Mouse (Mus musculus): ENCODE results near the gene Ddx3x. TPM values are rescaled to one million over a fixed set of nuclear protein-coding genes. Genes with fewer than 3 reads are reported as not detected.
A peak's percentile ranks its signal among the peaks of the same experiment; 100 is the strongest.
"Not testable (repeated sequence)": the region's sequence is repeated elsewhere in the genome, so short reads cannot be mapped to it uniquely, and the experiment has no call there.

The Ddx3x gene
- total RNA-seq, 2 experiments from 2014 or later = 362 to 459 TPM

DNA sequence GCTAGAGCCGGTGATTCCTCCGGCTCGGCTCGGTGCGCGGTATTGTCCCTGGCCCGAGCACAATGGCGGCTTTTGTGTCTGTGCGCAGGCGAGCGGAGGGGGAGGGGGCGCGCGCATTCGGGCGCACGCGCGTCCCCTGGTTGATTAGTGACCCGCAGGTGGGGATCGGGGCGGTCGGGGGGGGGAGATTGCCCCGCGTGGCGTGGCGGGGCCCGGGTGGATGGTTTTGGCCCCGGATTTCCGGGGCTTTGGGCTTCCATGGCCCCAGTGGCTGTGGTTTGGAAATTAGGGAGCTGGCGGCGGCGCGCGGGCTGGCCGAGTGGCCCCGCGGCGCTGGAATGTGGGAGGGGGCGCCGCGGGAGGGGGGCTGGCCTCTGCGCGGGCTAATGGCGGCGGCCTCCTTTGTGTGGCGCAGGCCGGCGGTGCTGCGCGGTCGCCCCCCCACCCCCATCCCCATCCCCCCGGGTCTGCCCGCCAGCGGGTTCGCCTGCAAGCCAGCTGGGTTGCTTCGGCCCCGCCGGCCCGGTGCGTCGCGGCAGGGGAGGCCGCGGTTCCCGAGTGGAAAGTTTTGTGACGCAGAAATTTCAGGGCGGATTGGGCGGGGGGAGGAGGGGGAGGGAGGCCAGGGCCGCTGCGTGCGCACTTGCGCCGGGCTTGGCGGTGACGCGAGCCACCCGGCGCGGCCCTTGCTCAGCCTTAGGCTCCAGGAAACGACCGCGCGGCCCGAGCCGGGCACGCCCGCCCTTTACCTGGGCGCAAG lies 739 bp downstream of the Ddx3x start:
- peak; percentile 78 to 86 for DNase-seq

DNA sequence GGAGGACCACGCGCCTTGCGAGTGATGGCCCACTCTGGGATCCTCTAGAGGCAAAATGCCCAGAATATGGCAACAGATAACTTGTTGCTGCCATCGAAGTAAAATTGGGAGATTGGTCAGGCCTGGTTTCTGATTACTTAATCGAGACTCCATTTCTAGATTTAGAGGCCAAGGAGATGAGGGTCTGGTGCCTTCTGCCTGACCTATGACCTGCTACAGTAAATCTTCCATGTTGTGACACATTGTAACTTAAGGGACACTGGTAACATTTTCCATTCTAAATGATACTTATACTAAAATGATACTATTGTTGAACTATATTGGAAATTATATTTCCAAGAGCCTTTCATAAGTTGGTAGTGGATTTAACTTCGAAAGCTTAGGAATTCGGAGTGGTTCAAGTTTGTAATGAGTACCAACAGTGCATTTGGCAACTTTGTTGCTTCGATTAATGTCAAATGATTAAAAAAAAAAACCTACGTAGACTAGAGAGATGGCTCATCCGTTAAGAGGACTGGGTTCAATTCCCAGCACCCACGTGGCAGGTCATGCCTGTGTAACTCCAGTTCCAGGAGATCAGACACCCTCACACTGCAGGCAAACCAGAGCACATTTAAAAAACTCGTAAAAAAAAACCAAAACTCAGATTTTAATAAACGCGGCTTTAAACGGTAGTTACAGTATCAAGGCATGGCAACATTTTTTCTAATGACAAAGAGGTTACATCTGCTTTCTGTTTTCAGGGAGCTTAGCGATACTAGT lies 1.5 kb downstream of the Ddx3x start:
- DNase-seq = peak in 1 of 2 experiments; percentile 7

DNA sequence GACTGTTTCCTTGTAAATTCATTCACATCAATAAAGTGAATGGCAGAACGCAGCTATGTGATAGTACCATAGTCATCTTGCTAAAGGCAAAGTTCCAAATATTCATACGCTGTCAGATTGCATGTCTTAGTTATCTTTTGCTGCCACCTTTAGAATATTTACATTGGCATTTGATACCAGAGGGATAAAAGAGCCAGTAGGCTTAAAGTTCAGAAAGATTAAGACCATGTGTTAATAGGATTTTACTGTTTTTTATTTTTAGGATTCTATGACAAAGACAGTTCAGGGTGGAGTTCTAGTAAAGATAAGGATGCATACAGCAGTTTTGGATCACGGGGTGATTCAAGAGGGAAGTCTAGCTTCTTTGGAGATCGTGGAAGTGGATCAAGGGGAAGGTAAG lies 5.0 kb downstream of the Ddx3x start:
- DNase-seq = no peak

DNA sequence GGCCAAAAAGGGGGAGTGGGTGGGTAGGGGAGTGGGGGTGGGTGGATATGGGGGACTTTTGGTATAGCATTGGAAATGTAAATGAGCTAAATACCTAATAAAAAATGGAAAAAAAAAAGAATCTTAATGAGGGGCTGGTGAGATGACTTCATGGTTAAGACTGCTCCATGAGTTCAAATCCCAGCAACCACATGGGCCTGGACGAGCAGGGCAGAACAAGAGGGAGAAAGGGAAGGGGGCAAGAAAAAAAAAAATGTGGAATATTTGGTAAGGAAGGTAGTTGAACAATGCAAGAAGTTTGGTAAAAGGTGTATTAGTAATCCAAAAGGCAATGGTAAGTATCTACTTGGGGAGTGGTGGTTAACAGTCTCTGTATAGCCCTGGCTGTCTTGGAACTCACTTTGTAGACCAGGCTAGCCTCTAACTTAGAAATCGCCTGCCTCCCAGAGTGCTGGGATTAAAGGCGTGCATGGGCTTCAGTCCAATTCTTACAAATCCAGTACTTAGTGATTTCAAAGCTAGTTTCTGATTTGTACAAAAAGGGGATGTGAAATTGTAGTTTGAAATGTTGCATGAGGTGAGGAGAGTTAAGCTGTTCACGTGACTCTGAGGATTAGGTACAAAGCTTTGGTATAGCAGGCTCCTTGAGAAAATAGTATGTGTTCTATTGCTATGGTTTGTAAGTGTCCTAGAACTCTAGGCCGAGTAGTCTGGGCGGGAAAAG lies 13.9 kb downstream of the Ddx3x start:
- no peak for DNase-seq

DNA sequence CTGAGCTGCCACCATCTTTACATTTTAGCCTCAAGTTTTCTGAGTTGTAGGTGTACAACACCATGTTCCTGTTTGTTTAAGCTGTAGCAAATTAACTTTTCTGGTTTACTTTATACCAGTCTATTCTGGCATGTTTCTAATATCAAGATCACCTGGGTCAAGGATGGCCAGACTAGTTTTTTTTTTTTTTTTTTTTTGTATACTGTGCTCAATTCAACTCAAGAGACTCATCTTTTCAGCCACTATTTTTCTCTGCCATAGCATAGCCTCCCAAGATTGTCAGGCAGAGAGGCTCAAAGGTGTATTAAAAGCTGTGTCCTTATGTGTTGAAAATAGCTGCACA lies 14.4 kb downstream of the Ddx3x start:
- DNase-seq = no peak

DNA sequence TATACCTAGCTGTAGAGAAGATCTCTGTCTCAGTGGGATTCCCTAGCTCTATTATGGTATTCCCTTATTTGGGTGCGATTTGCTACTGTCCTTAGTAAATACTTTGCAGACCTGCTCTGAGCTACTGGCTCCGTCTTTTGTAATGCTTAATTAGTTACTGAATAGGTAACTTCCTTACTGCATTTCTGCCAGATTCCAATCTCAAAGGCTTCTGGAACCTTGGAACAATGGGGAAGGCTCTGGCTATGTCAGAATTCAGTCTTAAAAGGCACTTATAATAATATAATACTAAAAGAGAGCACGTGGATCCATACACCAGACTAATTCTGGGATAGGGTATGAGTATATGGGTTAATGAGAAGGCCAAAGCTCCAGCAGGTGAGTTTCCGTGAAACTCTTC lies 15.5 kb downstream of the Ddx3x start:
- DNase-seq = not testable (repeated sequence)

DNA sequence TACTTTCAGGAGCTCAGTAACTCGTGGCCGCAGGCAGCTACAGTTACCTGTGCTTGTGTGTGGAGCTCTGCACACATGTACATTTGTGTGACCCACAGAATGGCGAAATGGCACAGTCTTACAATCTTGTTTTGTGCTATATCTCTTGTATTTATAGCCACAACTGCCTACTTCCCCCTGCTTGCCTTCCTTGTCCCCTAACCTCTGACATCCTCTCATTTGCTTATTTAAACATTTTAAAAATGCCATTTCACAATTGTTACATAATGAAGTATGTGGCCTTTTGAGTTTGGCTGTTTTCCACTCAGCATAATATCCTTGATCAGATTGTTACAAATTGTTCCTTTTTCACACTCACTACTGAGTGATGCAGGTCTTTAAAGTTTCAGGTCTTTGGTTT lies 25.4 kb downstream of the Ddx3x start:
- no peak for DNase-seq

DNA sequence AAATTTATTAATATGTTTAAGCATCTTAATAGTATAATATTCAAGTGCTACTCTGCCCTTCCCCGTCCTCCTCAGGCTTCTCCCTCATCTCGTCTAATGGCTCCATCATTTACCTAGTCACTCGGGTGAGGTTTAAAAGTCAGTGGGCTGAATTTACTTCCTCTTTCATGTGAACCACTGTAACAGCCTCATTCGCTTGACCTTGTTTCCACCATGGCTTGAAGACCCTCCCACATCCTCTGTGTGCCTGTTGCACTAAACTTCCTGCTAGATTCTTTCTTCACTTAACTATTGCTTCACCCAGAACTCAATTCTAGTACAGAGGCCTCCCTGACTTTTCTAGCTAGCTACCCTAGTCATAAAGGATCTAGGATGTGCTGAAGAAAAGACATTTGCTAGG lies 30.6 kb downstream of the Ddx3x start:
- no peak for DNase-seq

DNA sequence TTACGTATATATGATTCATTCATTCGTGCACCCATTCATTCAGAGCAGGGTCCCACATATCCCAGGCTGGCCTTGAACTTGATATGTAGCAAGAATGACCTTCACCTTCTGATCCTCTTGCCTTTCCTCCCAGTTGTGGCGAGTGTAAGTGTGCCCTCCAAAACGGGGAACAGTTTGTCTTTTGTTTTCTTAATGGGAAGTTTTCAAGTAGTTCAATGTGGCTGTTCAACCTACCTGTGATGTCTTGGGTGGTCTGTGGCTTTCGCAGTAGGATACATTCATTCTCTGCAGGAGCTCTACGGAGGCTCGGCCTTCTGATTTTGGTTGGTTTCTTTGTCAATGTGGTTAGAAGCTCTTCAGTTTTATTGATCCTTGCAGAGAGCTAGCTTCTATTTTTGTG lies 48.8 kb downstream of the Ddx3x start:
- no peak for DNase-seq

Other genes starting within 250 kb of the Ddx3x start
- gene Usp9x, start 209.5 kb upstream of the Ddx3x start, total RNA-seq (2021) = 100 to 1,000 TPM; 205 to 212 TPM
- under 1 TPM; 0.30 TPM for gene Nyx, start 185.1 kb downstream of the Ddx3x start, total RNA-seq (2021)